Mouse (Mus musculus) cerebellum, postnatal 25 days (tissue): ENCODE results near the gene 4930451I11Rik.

Experiments used
- DNase-seq, 2 experiments: peaks; one replicate each; pipeline ENCODE4 v3.0.0; 2021; ENCODE audit warnings: mixed read lengths in 2 of 2

Gene 4930451I11Rik

GRCm38 (mm10) chr7:126832036-126832598, 678 bp upstream of the 4930451I11Rik start:
- peak; percentile 89 to 92 for DNase-seq

GRCm38 (mm10) chr7:126825952-126826351, 5.5 kb downstream of the 4930451I11Rik start:
- DNase-seq, result no peak

- peak in 1 of 2 experiments; percentile 40 for DNase-seq
Measured at GRCm38 (mm10) chr7:126825403-126825802, 6.0 kb downstream of the 4930451I11Rik start.

GRCm38 (mm10) chr7:126823940-126824339, 7.5 kb downstream of the 4930451I11Rik start:
- DNase-seq, result peak; percentile 53

GRCm38 (mm10) chr7:126823202-126823711, 8.2 kb downstream of the 4930451I11Rik start:
- DNase-seq, result peak; percentile 76 to 82

- peak; percentile 69 to 74 for DNase-seq
Measured at GRCm38 (mm10) chr7:126822741-126823140, 8.7 kb downstream of the 4930451I11Rik start.

- DNase-seq, result peak; percentile 93 to 94
Measured at GRCm38 (mm10) chr7:126821835-126822511, 9.5 kb downstream of the 4930451I11Rik start.

- DNase-seq, result no peak
Measured at GRCm38 (mm10) chr7:126818818-126819217, 12.6 kb downstream of the 4930451I11Rik start.

GRCm38 (mm10) chr7:126817595-126817994, 13.8 kb downstream of the 4930451I11Rik start:
- no peak for DNase-seq

GRCm38 (mm10) chr7:126816494-126816893, 14.9 kb downstream of the 4930451I11Rik start:
- no peak for DNase-seq

- DNase-seq, result no peak
Measured at GRCm38 (mm10) chr7:126815726-126816222, 15.7 kb downstream of the 4930451I11Rik start.

- no peak for DNase-seq
Measured at GRCm38 (mm10) chr7:126809723-126810369, 21.6 kb downstream of the 4930451I11Rik start.

GRCm38 (mm10) chr7:126808703-126809455, 22.6 kb downstream of the 4930451I11Rik start:
- peak; percentile 95 for DNase-seq

GRCm38 (mm10) chr7:126807405-126807804, 24.0 kb downstream of the 4930451I11Rik start:
- no peak for DNase-seq

GRCm38 (mm10) chr7:126806956-126807355, 24.5 kb downstream of the 4930451I11Rik start:
- DNase-seq, result no peak

- DNase-seq, result no peak
Measured at GRCm38 (mm10) chr7:126803751-126804150, 27.7 kb downstream of the 4930451I11Rik start.

GRCm38 (mm10) chr7:126803181-126803580, 28.3 kb downstream of the 4930451I11Rik start:
- no peak for DNase-seq

- DNase-seq, result no peak
Measured at GRCm38 (mm10) chr7:126802134-126802889, 29.1 kb downstream of the 4930451I11Rik start.

GRCm38 (mm10) chr7:126801057-126801422, 30.4 kb downstream of the 4930451I11Rik start:
- DNase-seq, result no peak

- DNase-seq, result peak; percentile 50 to 52
Measured at GRCm38 (mm10) chr7:126800269-126801056, 31.0 kb downstream of the 4930451I11Rik start.
